14 mouse cellular contexts compared by ENCODE assay signal in genomic region chr8:89387295-89387694, GRCm38 (mm10).
DNase-seq lines count a peak whose midpoint lies in the region; ATAC-seq and TF ChIP-seq lines count a peak whose summit lies in the region.
"Had no signal": no experiment of that assay in that cellular context is flagged by ENCODE, and none has a peak within 500 bp of the region (broad histone marks: within the 10 kb centered on the region; RNA-seq: fewer than 3 reads in every experiment).

No protein-coding gene starts in this region.

- H3K9ac ChIP-seq in lung, embryonic 14.5 days = no peak overlapping the region
- no peak overlapping the region for H3K9ac ChIP-seq in forebrain, embryonic 12.5 days
- H3K9ac ChIP-seq: embryonic facial prominence, embryonic 13.5 days; liver, embryonic 14.5 days had no signal

- H3K4me1 ChIP-seq in lung, embryonic 14.5 days (ENCODE audit: insufficient read depth) = peaks cover 8% of the 10 kb centered on the region; the same call in 1 of the 2 replicates
- peaks cover 56% of the 10 kb centered on the region for H3K4me1 ChIP-seq in forebrain, embryonic 12.5 days
- peaks cover 68% of the 10 kb centered on the region for H3K4me1 ChIP-seq in limb, embryonic 10.5 days

- ATAC-seq in lung, embryonic 14.5 days (ENCODE audit: insufficient read depth) = no peak
- 0 out of 2 replicates have a peak, but pooled peaks have one; percentile 44 for ATAC-seq in forebrain, embryonic 12.5 days (ENCODE audit: low FRiP score)
- ATAC-seq: Patski had no signal

- no peaks in the 10 kb centered on the region for H3K27me3 ChIP-seq in lung, embryonic 14.5 days (ENCODE audit: insufficient read depth, low read length)
- H3K27me3 ChIP-seq in forebrain, embryonic 12.5 days = no peaks in the 10 kb centered on the region
- peaks cover 10% of the 10 kb centered on the region; the same call in 1 of the 2 replicates for H3K27me3 ChIP-seq in limb, embryonic 10.5 days (ENCODE audit: low read depth, poor library complexity, severe bottlenecking)
- H3K27me3 ChIP-seq: CH12.LX had no signal

- 12% methylated on average over 8 of the region's 8 CpGs for WGBS in lung, embryonic 14.5 days
- WGBS in forebrain, embryonic 12.5 days = 15% methylated on average over 8 of the region's 8 CpGs
- 31% methylated on average over 8 of the region's 8 CpGs for WGBS in limb, embryonic 10.5 days

- no peaks in the 10 kb centered on the region for H3K36me3 ChIP-seq in lung, embryonic 14.5 days (ENCODE audit: insufficient read depth)
- no peaks in the 10 kb centered on the region for H3K36me3 ChIP-seq in forebrain, embryonic 12.5 days (replicated peaks)
- H3K36me3 ChIP-seq in limb, embryonic 10.5 days = no peaks in the 10 kb centered on the region
- H3K36me3 ChIP-seq: embryonic facial prominence, embryonic 13.5 days had no signal

- no peak overlapping the region for H3K4me3 ChIP-seq in lung, embryonic 14.5 days (ENCODE audit: low read depth, low read length)
- H3K4me3 ChIP-seq in forebrain, embryonic 12.5 days (replicated peaks) = no peak overlapping the region
- H3K4me3 ChIP-seq in limb, embryonic 10.5 days = no peak overlapping the region
- H3K4me3 ChIP-seq: embryonic facial prominence, embryonic 13.5 days had no signal

- DNase-seq in lung, embryonic 14.5 days = peak; percentile 11
- no peak for DNase-seq in lung, postnatal 25 days (ENCODE audit: low spot score)
- DNase-seq in limb, embryonic 10.5 days (ENCODE audit: low spot score) = no peak
- DNase-seq in retina, embryonic 14.5 days (ENCODE audit: low spot score) = peak; percentile 66
- DNase-seq in thymus, postnatal 36 days = no peak
- DNase-seq in frontal cortex, postnatal 36 days (ENCODE audit: low spot score in 2 of 2) = no peak
- DNase-seq: heart, postnatal 4 days; lung, postnatal 4 days; right cerebral cortex, postnatal 25 days had no signal

- peak overlapping the region; percentile 20; the same call in 1 of the 2 replicates for H3K4me2 ChIP-seq in lung, embryonic 14.5 days
- peak overlapping the region; percentile 27 for H3K4me2 ChIP-seq in forebrain, embryonic 12.5 days
- H3K4me2 ChIP-seq: embryonic facial prominence, embryonic 13.5 days had no signal

- TF ChIP-seq CTCF in lung, embryonic 14.5 days (IDR thresholded peaks at IDR 0.05; ENCODE audit: low read depth) = no peak

- no peak overlapping the region for H3K27ac ChIP-seq in lung, embryonic 14.5 days (ENCODE audit: low read depth)
- H3K27ac ChIP-seq in forebrain, embryonic 12.5 days = peak overlapping the region; percentile 50; the same call in 1 of the 2 replicates
- peak overlapping the region; percentile 63 for H3K27ac ChIP-seq in limb, embryonic 10.5 days
- H3K27ac ChIP-seq: embryonic facial prominence, embryonic 13.5 days; liver, embryonic 14.5 days had no signal

- H3K9me3 ChIP-seq in lung, embryonic 14.5 days (ENCODE audit: low read depth, low read length) = no peaks in the 10 kb centered on the region
- H3K9me3 ChIP-seq in forebrain, embryonic 12.5 days = no peaks in the 10 kb centered on the region
- no peaks in the 10 kb centered on the region for H3K9me3 ChIP-seq in limb, embryonic 10.5 days (replicated peaks)
- H3K9me3 ChIP-seq: embryonic facial prominence, embryonic 13.5 days had no signal

Comparison
In these comparisons a context has a peak if more than half of its experiments do, and no peak if none do; other contexts are left out.
1. DNase-seq: peak in lung, embryonic 14.5 days (single experiment) and retina, embryonic 14.5 days (single experiment); none in lung, postnatal 25 days (single experiment), limb, embryonic 10.5 days (single experiment), thymus, postnatal 36 days (0 of 2) and frontal cortex, postnatal 36 days (0 of 2).